Mouse (Mus musculus) intestine, embryonic 14.5 days (tissue): ENCODE measurements around the gene Gm17657. TPM values are rescaled to one million over a fixed set of nuclear protein-coding genes. Genes with fewer than 3 reads are reported as not detected.

Source experiments
- ATAC-seq: fragments of 200-750 bp; cut with Nextera tagmentation; replicated peaks from 2 replicates; pipeline ENCODE4 v1.8.0; 2017; ENCODE audit warnings: low read depth, moderate number of reproducible peaks, moderate TSS enrichment, moderate library complexity; ENCODE audit not compliant: low FRiP score, low TSS enrichment
- DNase-seq: peaks from one replicate; pipeline ENCODE4 v3.0.0-alpha.2; 2018; ENCODE audit warnings: low spot score
- H3K27ac ChIP-seq: fragments of 300-500 bp; sonication (generic); 2 replicates; pipeline ENCODE4 v1.5.1; 2014; ENCODE audit warnings: low read depth, mild to moderate bottlenecking, control low read depth
- H3K27me3 ChIP-seq: fragments of 300-500 bp; sonication (generic); replicated peaks from 2 replicates; pipeline ENCODE4 v1.6.1; 2014; ENCODE audit warnings: low read length, control low read depth; ENCODE audit not compliant: control insufficient read depth, insufficient read depth
- H3K36me3 ChIP-seq: fragments of 300-500 bp; sonication (generic); 2 replicates; pipeline ENCODE4 v1.6.1; 2014; ENCODE audit warnings: low read length, control low read depth; ENCODE audit not compliant: control insufficient read depth, insufficient read depth
- H3K4me1 ChIP-seq: fragments of 300-500 bp; sonication (generic); replicated peaks from 2 replicates; pipeline ENCODE4 v1.6.1; 2014; ENCODE audit warnings: low read length, control low read depth, mixed read lengths; ENCODE audit not compliant: control insufficient read depth, insufficient read depth
- H3K4me2 ChIP-seq: fragments of 300-500 bp; sonication (generic); 2 replicates; pipeline ENCODE4 v1.6.1; 2014; ENCODE audit warnings: low read length
- H3K4me3 ChIP-seq: fragments of 300-500 bp; sonication (generic); 2 replicates; pipeline ENCODE4 v1.5.1; 2014; ENCODE audit warnings: low read depth, low read length, control low read depth, mixed read lengths
- H3K9ac ChIP-seq: fragments of 300-500 bp; sonication (generic); 2 replicates; pipeline ENCODE4 v1.6.1; 2014; ENCODE audit warnings: mild to moderate bottlenecking, low read length
- H3K9me3 ChIP-seq: fragments of 300-500 bp; sonication (generic); 2 replicates; pipeline ENCODE4 v1.6.1; 2016; ENCODE audit warnings: low read length, control low read depth; ENCODE audit not compliant: control insufficient read depth
- WGBS: fragments of 180-500 bp; shearing (Covaris S2); extraction: QIAGEN DNeasy Blood & Tissue Kit; methylation state at CpG from one replicate; pipeline ENCODE4 v1.1.7; 2014; 5-methylcytosine and 5-hydroxymethylcytosine counted together
- polyA plus RNA-seq: library from polyadenylated mRNA; unstranded; fragments of >200 nt; fragmentation: Nextera tagmentation; extraction: Ambion mirVana; gene quantifications from 2 replicates; pipeline ENCODE4 v1.2.1, GENCODE M21; 2014

Gene Gm17657
- polyA plus RNA-seq, 1 experiment from 2014 or later = not detected

DNA sequence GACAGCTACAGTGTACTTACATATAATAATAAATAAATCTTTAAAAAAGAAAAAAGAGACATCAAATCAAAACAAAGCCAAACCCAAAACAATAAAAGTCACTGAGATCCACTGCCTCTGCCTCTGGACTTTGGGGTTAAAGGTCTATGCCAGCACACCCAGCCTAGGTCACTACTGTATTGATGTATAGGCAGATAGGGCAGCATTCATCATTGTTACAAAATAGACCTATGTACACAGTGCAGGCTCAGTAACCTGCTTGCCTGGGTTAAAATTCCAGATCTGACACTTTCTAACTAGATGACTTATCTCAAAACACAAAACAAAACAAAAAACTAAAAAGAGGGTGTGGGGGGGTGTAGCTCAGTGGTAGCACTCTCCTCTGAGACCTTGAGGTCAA lies 4.7 kb upstream of the Gm17657 start:
- Histone ChIP-seq H3K9ac (no peak overlapping the region), H3K27me3 (no peaks in the 10 kb centered on the region), H3K27ac (no peak overlapping the region), H3K4me2 (no peak overlapping the region), H3K36me3 (no peaks in the 10 kb centered on the region), H3K4me1 (peaks cover 27% of the 10 kb centered on the region), H3K9me3 (no peaks in the 10 kb centered on the region), H3K4me3 (no peak overlapping the region)
- ATAC-seq (no peak), DNase-seq (no peak)

DNA sequence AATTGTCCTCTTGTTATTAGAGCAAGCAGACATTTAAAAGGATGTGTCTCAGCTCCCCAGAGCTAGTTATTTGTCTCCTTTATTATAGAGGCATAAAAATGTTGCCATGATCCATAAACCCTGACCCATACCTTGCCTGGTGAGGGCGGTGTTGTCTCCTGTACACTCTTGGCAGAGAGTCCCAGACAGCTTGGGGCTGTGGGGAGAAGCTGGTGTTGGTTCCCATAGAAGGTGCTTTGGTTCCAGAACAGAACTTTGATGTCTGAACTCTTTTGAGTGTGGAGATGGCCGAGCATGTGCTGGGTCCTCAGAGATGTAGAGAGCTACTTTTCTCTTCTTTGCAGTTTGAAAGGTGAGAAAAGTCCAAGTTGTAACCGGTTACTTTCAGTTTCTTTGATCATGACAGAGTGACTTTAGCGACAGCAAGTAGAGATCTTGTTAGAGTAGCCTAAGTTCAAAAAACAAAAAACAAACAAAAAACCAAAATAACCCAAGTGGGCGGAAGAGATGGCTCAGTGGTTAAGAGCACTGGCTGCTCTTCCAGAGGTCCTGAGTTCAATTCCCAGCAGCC lies 2.8 kb upstream of the Gm17657 start, which contains the start of gene Tmem217:
Gene Tmem217, minus strand, starts transcription at position 224 of the 571 bp plus-strand sequence.
- Histone ChIP-seq H3K4me1 (peaks cover 22% of the 10 kb centered on the region), H3K9ac (no peak within 1 kb of the TSS), H3K27ac (no peak within 1 kb of the TSS), H3K4me2 (no peak within 1 kb of the TSS), H3K27me3 (no peaks in the 10 kb centered on the region), H3K4me3 (no peak within 1 kb of the TSS), H3K36me3 (no peaks in the 10 kb centered on the region), H3K9me3 (no peaks in the 10 kb centered on the region)
- no peak for ATAC-seq
- no peak for DNase-seq
- WGBS = 90% methylated on average over 5 of the region's 5 CpGs

DNA sequence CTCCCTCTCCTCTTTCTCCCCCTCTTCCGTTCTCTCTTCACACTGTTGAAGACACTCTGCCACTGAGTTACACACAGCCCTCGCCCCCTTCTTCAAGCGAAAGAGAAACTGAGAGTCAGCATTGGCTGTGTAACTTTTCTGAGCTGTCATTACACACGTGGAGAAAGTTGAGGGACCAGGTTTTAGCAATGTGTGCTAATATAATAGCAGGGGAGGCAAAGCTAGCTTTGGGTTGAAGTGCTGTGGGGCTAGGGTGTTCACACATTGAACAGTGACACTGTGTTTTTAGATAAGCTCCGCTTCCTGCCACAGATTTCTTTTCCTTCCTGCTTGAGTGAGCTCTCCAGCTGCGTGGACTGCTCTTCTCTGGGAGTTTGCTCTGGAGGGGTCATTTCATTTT lies 1.6 kb upstream of the Gm17657 start:
- Histone ChIP-seq H3K9me3 (no peaks in the 10 kb centered on the region), H3K9ac (no peak overlapping the region), H3K4me1 (peaks cover 12% of the 10 kb centered on the region), H3K36me3 (no peaks in the 10 kb centered on the region), H3K27me3 (no peaks in the 10 kb centered on the region), H3K4me3 (no peak overlapping the region), H3K27ac (no peak overlapping the region), H3K4me2 (peak overlapping the region; percentile 78)
- WGBS = 57% methylated on average over 6 of the region's 6 CpGs
- DNase-seq (no peak), ATAC-seq (no peak)

DNA sequence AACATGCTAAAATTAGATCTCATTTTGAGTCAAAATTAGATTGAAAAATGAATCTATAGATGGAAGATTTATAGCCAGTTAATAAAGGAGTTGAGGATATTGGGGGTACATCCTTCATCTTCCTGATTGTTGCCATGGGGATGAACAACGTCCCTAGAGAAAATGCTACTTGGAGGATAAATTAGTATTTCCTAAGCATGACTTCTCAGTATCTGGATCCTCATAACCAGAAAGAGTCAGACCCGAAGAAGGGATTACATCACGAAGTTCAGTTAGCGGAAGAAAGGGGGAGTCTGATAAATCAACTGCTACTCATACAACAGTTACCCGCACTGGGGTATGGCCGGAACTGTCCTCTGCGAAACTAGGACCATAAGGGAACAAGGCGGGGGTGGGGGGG lies 444 bp downstream of the Gm17657 start:
- Histone ChIP-seq H3K4me1 (peaks cover 12% of the 10 kb centered on the region), H3K36me3 (no peaks in the 10 kb centered on the region), H3K27me3 (no peaks in the 10 kb centered on the region), H3K4me3 (no peak overlapping the region), H3K4me2 (peak overlapping the region; percentile 78), H3K9ac (no peak overlapping the region), H3K27ac (no peak overlapping the region), H3K9me3 (no peaks in the 10 kb centered on the region)
- no peak for DNase-seq
- 55% methylated on average over 8 of the region's 8 CpGs for WGBS
- peak; percentile 44 for ATAC-seq

DNA sequence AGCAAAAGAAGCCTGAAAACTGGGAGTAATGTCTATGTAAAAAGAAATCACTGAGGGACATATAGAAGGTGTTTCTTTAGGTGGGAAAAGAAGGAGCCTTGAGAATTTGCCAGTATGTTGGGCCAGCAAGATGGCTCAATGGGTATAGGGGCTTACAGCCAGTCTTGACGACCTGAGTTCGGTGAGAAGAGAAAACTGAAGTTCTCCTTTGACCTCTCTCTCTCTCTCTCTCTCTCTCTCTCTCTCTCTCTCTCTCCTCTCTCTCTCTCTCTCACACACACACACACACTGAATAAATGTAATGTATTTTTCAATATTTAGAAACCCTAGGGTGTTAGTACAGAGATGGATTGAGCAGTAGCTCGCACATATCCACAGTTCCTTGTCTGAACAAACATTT lies 944 bp downstream of the Gm17657 start:
- Histone ChIP-seq H3K9ac (no peak overlapping the region), H3K4me3 (no peak overlapping the region), H3K27me3 (no peaks in the 10 kb centered on the region), H3K4me2 (no peak overlapping the region), H3K4me1 (peaks cover 12% of the 10 kb centered on the region), H3K36me3 (no peaks in the 10 kb centered on the region), H3K27ac (no peak overlapping the region), H3K9me3 (no peaks in the 10 kb centered on the region)
- 69% methylated on average over 3 of the region's 3 CpGs for WGBS
- ATAC-seq (no peak), DNase-seq (no peak)

DNA sequence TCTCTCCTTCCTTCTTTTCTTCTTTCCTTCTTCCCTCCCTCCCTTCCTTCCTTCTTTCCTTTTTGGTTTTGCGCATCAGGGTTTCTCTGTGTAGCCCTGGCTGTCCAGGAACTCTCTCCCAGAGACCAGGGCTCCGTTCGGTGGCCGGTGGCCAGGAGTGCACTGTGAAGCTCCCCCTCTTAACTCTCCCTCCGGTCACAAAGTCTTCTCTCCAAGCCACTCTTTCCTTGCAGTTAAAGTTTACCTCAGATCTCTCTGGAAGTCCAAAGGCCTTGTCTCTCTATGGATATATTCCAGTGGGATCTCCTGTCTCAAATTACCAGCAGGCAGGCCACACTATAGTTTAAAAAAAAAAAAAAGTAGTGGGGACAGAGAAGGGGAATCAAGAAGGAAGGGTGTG lies 4.2 kb downstream of the Gm17657 start:
- H3K4me3 ChIP-seq = no peak overlapping the region
- ATAC-seq (no peak), DNase-seq (no peak)
- no peaks in the 10 kb centered on the region for H3K27me3 ChIP-seq
- no peak overlapping the region for H3K27ac ChIP-seq
- H3K9me3 ChIP-seq = no peaks in the 10 kb centered on the region
- WGBS = 87% methylated on average over 5 of the region's 5 CpGs
- H3K4me1 ChIP-seq = peaks cover 1% of the 10 kb centered on the region; the same call in 1 of the 2 replicates
- no peak overlapping the region for H3K4me2 ChIP-seq
- H3K9ac ChIP-seq = no peak overlapping the region
- H3K36me3 ChIP-seq = no peaks in the 10 kb centered on the region

DNA sequence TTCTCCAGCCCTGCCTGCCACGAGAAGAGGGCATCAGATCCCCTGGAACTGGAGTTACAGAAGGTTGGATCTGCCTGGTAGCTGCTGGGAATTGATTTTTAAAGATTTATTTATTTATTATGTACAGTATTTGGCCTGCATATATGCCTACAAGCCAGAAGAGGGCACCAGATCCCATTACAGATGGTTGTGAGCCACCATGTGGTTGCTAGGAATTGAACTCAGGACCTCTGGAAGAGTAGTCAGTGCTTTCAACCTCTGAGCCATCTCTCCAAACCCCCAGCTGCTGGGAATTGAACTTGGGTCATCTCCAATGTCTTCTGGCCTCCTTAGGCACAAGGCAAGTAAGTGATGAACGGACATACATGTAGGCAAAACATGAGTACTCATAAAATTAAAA lies 5.4 kb downstream of the Gm17657 start:
- WGBS = 81% methylated on average over 2 of the region's 2 CpGs

DNA sequence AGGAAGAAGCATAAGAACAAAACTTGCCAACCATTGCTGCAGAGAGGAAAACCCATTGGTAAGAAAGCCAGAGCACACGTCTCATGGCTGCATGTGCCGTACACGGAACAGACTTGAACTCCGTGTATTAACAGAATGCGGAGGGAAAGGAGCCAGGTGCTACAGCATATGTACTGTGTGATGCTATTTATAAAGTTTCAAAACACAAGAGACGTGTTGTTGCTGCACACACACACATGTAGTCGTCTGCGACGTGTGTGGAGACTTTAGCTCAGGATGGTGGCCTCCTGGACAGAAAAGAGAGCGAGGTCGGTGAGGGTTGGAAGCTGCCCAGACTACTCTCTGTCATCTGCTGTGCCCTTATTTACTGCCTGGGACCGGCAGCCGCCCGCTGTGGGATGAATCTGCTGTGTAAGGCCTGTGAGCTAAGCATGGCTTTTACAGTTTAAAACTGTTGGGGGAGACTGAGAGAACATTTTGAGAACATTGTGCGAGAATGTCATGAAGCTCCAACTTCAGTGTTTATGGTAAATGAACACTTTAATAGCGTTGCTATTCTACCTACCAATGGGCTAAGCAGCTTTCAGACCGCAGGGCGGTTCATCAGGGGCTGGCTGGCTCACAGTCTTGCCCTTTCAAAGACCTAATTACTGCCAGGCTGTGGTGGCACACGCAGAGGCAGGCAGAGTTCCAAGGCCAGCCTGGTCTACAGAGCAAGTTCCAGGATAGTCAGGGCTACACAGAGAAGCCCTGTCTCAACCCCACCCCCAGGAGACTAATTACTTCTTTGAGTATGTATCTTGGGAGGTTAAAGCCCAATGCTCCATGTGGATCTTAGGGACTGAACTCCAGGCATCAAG lies 6.4 kb downstream of the Gm17657 start:
- Histone ChIP-seq H3K36me3 (no peaks in the 10 kb centered on the region), H3K4me2 (no peak overlapping the region), H3K9me3 (no peaks in the 10 kb centered on the region), H3K27ac (no peak overlapping the region), H3K4me1 (no peaks in the 10 kb centered on the region), H3K27me3 (no peaks in the 10 kb centered on the region), H3K9ac (no peak overlapping the region), H3K4me3 (no peak overlapping the region)
- DNase-seq = no peak
- 82% methylated on average over 19 of the region's 19 CpGs for WGBS
- no peak for ATAC-seq

More for the DNA sequence above, 5.4 kb downstream of the Gm17657 start:
- DNase-seq = no peak
- Histone ChIP-seq H3K36me3 (no peaks in the 10 kb centered on the region), H3K4me3 (no peak overlapping the region), H3K4me2 (no peak overlapping the region), H3K4me1 (no peaks in the 10 kb centered on the region), H3K27me3 (no peaks in the 10 kb centered on the region), H3K9me3 (no peaks in the 10 kb centered on the region), H3K27ac (no peak overlapping the region), H3K9ac (no peak overlapping the region)
- no peak for ATAC-seq

DNA sequence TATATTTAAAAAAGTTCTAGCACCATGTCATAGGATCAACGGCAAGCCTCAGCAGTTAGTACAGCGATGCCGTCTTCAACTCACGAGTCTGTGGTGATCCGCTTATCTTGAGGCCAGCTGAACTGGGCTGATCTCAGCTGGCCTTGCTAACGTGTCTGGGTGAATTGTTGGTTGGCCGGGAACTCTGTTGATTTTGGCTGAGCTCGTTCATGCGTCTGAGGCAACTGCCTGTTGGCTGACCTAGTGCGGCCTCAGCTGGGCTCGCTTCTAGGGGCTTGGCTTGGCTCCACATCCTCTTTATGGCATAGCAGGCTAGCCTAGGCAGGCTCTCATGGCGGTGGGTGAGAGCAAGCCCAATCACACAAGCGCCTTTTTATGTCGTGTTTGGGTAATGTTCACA lies 8.0 kb downstream of the Gm17657 start:
- Histone ChIP-seq H3K27me3 (no peaks in the 10 kb centered on the region), H3K27ac (no peak overlapping the region), H3K4me1 (no peaks in the 10 kb centered on the region), H3K4me2 (no peak overlapping the region), H3K9me3 (no peaks in the 10 kb centered on the region), H3K36me3 (no peaks in the 10 kb centered on the region), H3K4me3 (no peak overlapping the region), H3K9ac (no peak overlapping the region)
- ATAC-seq = no peak
- WGBS = 62% methylated on average over 14 of the region's 14 CpGs
- DNase-seq = no peak
